Mouse (Mus musculus) effector memory CD4-positive, alpha-beta T cell, adult 7 months (primary cell): Measurements from ENCODE around the gene Lbx1. TPM values are rescaled to one million over a fixed set of nuclear protein-coding genes. Genes with fewer than 3 reads are reported as not detected.

ENCODE experiments used
- polyA plus RNA-seq: library from polyadenylated mRNA; unstranded; fragments of 100-300 nt; shearing (Covaris generic); gene quantifications from one replicate; pipeline ENCODE4 v1.2.1, GENCODE M21; 2017

Lbx1 gene
- polyA plus RNA-seq: 0.21 TPM

GRCm38 (mm10) chr19:45235766-45236362, at the start of gene Lbx1:
TSS of gene Lbx1 (minus strand) at chr19:45235812.

Other genes starting within 250 kb of the Lbx1 start
- 0.37 TPM for gene Sema4g, start 246.7 kb downstream of the Lbx1 start, polyA plus RNA-seq
- gene Twnk, start 230.1 kb downstream of the Lbx1 start, polyA plus RNA-seq: 4.5 TPM
- gene Mrpl43, start 229.4 kb downstream of the Lbx1 start, polyA plus RNA-seq: 38.0 TPM
- gene Lzts2, start 221.4 kb downstream of the Lbx1 start, polyA plus RNA-seq: 0.74 TPM
- gene Pdzd7, start 190.1 kb downstream of the Lbx1 start, polyA plus RNA-seq: not detected
- 63.8 TPM for gene Sfxn3, start 188.3 kb downstream of the Lbx1 start, polyA plus RNA-seq
- 0.46 TPM for gene Kazald1, start 160.6 kb downstream of the Lbx1 start, polyA plus RNA-seq
- not detected for gene Tlx1, start 85.1 kb downstream of the Lbx1 start, polyA plus RNA-seq
- 16.8 TPM for gene Btrc, start 127.9 kb upstream of the Lbx1 start, polyA plus RNA-seq